Mouse (Mus musculus) MEL (cell line): ENCODE measurements around the gene Arhgap44.

Source experiments
- CHD2 ChIP-seq: IDR thresholded peaks from 2 replicates; pipeline ENCODE4 v1.6.1; 2011; ENCODE audit warnings: low read length, improper control_type of control experiment
- CTCF ChIP-seq, 3 experiments: IDR thresholded peaks in 2 of 3; conservative IDR thresholded peaks in 1 of 3; 2 replicates each; pipeline ENCODE4 v1.5.1; 2011 to 2012; ENCODE audit warnings: low read length in 3 of 3, low read depth in 2 of 3, mild to moderate bottlenecking in 2 of 3, improper control_type of control experiment in 1 of 3, inconsistent platforms in 1 of 3, mixed read lengths in 1 of 3, moderate library complexity in 1 of 3; ENCODE audit not compliant: control insufficient read depth in 1 of 3, insufficient read depth in 1 of 3, poor library complexity in 1 of 3, severe bottlenecking in 1 of 3
- EP300 ChIP-seq, 2 experiments: IDR thresholded peaks; 2 replicates each; pipeline ENCODE4 v1.6.1; 2011; ENCODE audit warnings: improper control_type of control experiment in 2 of 2, low read length in 2 of 2, low read depth in 1 of 2, mild to moderate bottlenecking in 1 of 2
- GATA1 ChIP-seq: IDR thresholded peaks from 2 replicates; pipeline ENCODE4 v1.6.1; 2011; ENCODE audit warnings: low read depth, low read length, improper control_type of control experiment
- JUND ChIP-seq: IDR thresholded peaks from 2 replicates; pipeline ENCODE4 v1.6.1; 2011; ENCODE audit warnings: low read depth, mild to moderate bottlenecking, improper control_type of control experiment, low read length
- MAFK ChIP-seq: IDR thresholded peaks from 2 replicates; pipeline ENCODE4 v1.6.1; 2011; ENCODE audit warnings: low read depth, mild to moderate bottlenecking, low read length, improper control_type of control experiment, borderline replicate concordance
- POLR2A ChIP-seq, 2 experiments: IDR thresholded peaks; 2 replicates each; pipeline ENCODE4 v1.6.1; 2011 to 2012; ENCODE audit warnings: low read length in 2 of 2, mild to moderate bottlenecking in 2 of 2, control low read depth in 1 of 2, improper control_type of control experiment in 1 of 2, low read depth in 1 of 2, moderate library complexity in 1 of 2; ENCODE audit not compliant: control insufficient read depth in 1 of 2, insufficient read depth in 1 of 2, poor library complexity in 1 of 2
- POLR2AphosphoS2 ChIP-seq: IDR thresholded peaks from 2 replicates; pipeline ENCODE4 v1.6.1; 2011; ENCODE audit warnings: low read length, improper control_type of control experiment
- RAD21 ChIP-seq: IDR thresholded peaks from 2 replicates; pipeline ENCODE4 v1.6.1; 2011; ENCODE audit warnings: mild to moderate bottlenecking, low read depth, low read length, improper control_type of control experiment
- USF2 ChIP-seq, 2 experiments: IDR thresholded peaks; 2 replicates each; pipeline ENCODE4 v1.6.1; 2011 to 2012; ENCODE audit warnings: improper control_type of control experiment in 2 of 2, low read length in 2 of 2, borderline replicate concordance in 1 of 2, inconsistent platforms in 1 of 2, low read depth in 1 of 2, mild to moderate bottlenecking in 1 of 2; ENCODE audit not compliant: insufficient read depth in 1 of 2
- ZKSCAN1 ChIP-seq: IDR thresholded peaks from 2 replicates; pipeline ENCODE4 v1.6.1; 2012; ENCODE audit warnings: low read depth, mild to moderate bottlenecking, inconsistent platforms, low read length, improper control_type of control experiment, moderate library complexity
- ZNF384 ChIP-seq: IDR thresholded peaks from 2 replicates; pipeline ENCODE4 v1.6.1; 2012; ENCODE audit warnings: low read depth, mild to moderate bottlenecking, inconsistent platforms, low read length, improper control_type of control experiment

- TF ChIP-seq CHD2 (no peak), EP300 (IDR thresholded peaks at IDR 0.05; ENCODE audit: low read depth in 1 of 2, low read length in 2 of 2) (no peak), RAD21 (no peak), CTCF (IDR thresholded peaks at IDR 0.05 in 2 of 3, conservative IDR thresholded peaks at IDR 0.05 in 1 of 3; ENCODE audit: control insufficient read depth in 1 of 3, insufficient read depth in 1 of 3, low read depth in 2 of 3, low read length in 3 of 3, poor library complexity in 1 of 3, severe bottlenecking in 1 of 3) (no peak), GATA1 (no peak), MAFK (no peak), POLR2AphosphoS2 (no peak), JUND (no peak), ZNF384 (no peak), USF2 (IDR thresholded peaks at IDR 0.05; ENCODE audit: borderline replicate concordance in 1 of 2, insufficient read depth in 1 of 2, low read depth in 1 of 2, low read length in 2 of 2) (no peak), ZKSCAN1 (no peak), POLR2A (IDR thresholded peaks at IDR 0.05; ENCODE audit: control insufficient read depth in 1 of 2, insufficient read depth in 1 of 2, low read depth in 1 of 2, low read length in 2 of 2, poor library complexity in 1 of 2) (no peak)
Measured at GRCm38 (mm10) chr11:65203020-65203419, 40.3 kb upstream of the Arhgap44 start.
